Mouse (Mus musculus): ENCODE results near the gene Crtap. TPM values are rescaled to one million over a fixed set of nuclear protein-coding genes. Genes with fewer than 3 reads are reported as not detected.

Crtap gene
- polyA plus RNA-seq, 1 experiment: 98.7 TPM

GRCm38 (mm10) chr9:114387086-114387485 lies 3.4 kb downstream of the Crtap start:
- Histone ChIP-seq H3K27ac (ENCODE audit: insufficient read depth, low read depth, low read length) (no peak overlapping the region), H3K4me1 (ENCODE audit: control insufficient read depth, insufficient read depth, low read length) (peaks cover 6% of the 10 kb centered on the region; the same call in 1 of the 2 replicates), H3K36me3 (ENCODE audit: control insufficient read depth, insufficient read depth, low read length) (no peaks in the 10 kb centered on the region; the same call in 1 of the 2 replicates), H3K4me3 (ENCODE audit: insufficient read depth, low read depth, low read length) (no peak overlapping the region), H3K27me3 (replicated peaks; ENCODE audit: control insufficient read depth, insufficient read depth, low read length) (no peaks in the 10 kb centered on the region)
- 51% methylated on average over 6 of the region's 6 CpGs for WGBS
- no peak for DNase-seq
- TF ChIP-seq CTCF (conservative IDR thresholded peaks at IDR 0.05; ENCODE audit: insufficient read depth, insufficient read length, low read depth, low read length): no peak
- TF ChIP-seq POLR2A (IDR thresholded peaks at IDR 0.05; ENCODE audit: low read depth, low read length): no peak

- Histone ChIP-seq H3K4me1 (ENCODE audit: control insufficient read depth, insufficient read depth, low read length) (peaks cover 6% of the 10 kb centered on the region; the same call in 1 of the 2 replicates), H3K36me3 (ENCODE audit: control insufficient read depth, insufficient read depth, low read length) (no peaks in the 10 kb centered on the region; the same call in 1 of the 2 replicates), H3K27ac (ENCODE audit: insufficient read depth, low read depth, low read length) (peak overlapping the region; percentile 13; the same call in 1 of the 2 replicates), H3K27me3 (replicated peaks; ENCODE audit: control insufficient read depth, insufficient read depth, low read length) (no peaks in the 10 kb centered on the region), H3K4me3 (ENCODE audit: insufficient read depth, low read depth, low read length) (no peak overlapping the region)
- WGBS: 81% methylated on average over 10 of the region's 10 CpGs
- DNase-seq: peak; percentile 81
- TF ChIP-seq POLR2A (IDR thresholded peaks at IDR 0.05; ENCODE audit: low read depth, low read length): no peak
- no peak for TF ChIP-seq CTCF (conservative IDR thresholded peaks at IDR 0.05; ENCODE audit: insufficient read depth, insufficient read length, low read depth, low read length)
These were observed 5.3 kb downstream of the Crtap start for GRCm38 (mm10) chr9:114385160-114385559.

- 94% methylated on average over 24 of the region's 24 CpGs for WGBS
- H3K27me3 ChIP-seq (replicated peaks; ENCODE audit: control insufficient read depth, insufficient read depth, low read length): no peaks in the 10 kb centered on the region
These were observed 5.8 kb downstream of the Crtap start for GRCm38 (mm10) chr9:114384691-114385090.

GRCm38 (mm10) chr9:114382936-114383710 lies 7.4 kb downstream of the Crtap start:
- peak; percentile 75 for DNase-seq
- Histone ChIP-seq H3K27ac (ENCODE audit: insufficient read depth, low read depth, low read length) (peak overlapping the region; percentile 88), H3K27me3 (replicated peaks; ENCODE audit: control insufficient read depth, insufficient read depth, low read length) (no peaks in the 10 kb centered on the region), H3K36me3 (ENCODE audit: control insufficient read depth, insufficient read depth, low read length) (no peaks in the 10 kb centered on the region; the same call in 1 of the 2 replicates), H3K4me1 (ENCODE audit: control insufficient read depth, insufficient read depth, low read length) (peaks cover 6% of the 10 kb centered on the region; the same call in 1 of the 2 replicates), H3K4me3 (ENCODE audit: insufficient read depth, low read depth, low read length) (no peak overlapping the region)
- no peak for TF ChIP-seq POLR2A (IDR thresholded peaks at IDR 0.05; ENCODE audit: low read depth, low read length)
- TF ChIP-seq CTCF (conservative IDR thresholded peaks at IDR 0.05; ENCODE audit: insufficient read depth, insufficient read length, low read depth, low read length): no peak
- 51% methylated on average over 17 of the region's 17 CpGs for WGBS

More at GRCm38 (mm10) chr9:114384691-114385090, 5.8 kb downstream of the Crtap start:
- H3K4me1 ChIP-seq (ENCODE audit: control insufficient read depth, insufficient read depth, low read length): peaks cover 6% of the 10 kb centered on the region; the same call in 1 of the 2 replicates
- TF ChIP-seq POLR2A (IDR thresholded peaks at IDR 0.05; ENCODE audit: low read depth, low read length) (no peak), CTCF (conservative IDR thresholded peaks at IDR 0.05; ENCODE audit: insufficient read depth, insufficient read length, low read depth, low read length) (no peak)
- DNase-seq: no peak
- no peak overlapping the region for H3K4me3 ChIP-seq (ENCODE audit: insufficient read depth, low read depth, low read length)
- H3K27ac ChIP-seq (ENCODE audit: insufficient read depth, low read depth, low read length): no peak overlapping the region
- H3K36me3 ChIP-seq (ENCODE audit: control insufficient read depth, insufficient read depth, low read length): no peaks in the 10 kb centered on the region; the same call in 1 of the 2 replicates

GRCm38 (mm10) chr9:114380881-114381733 lies 9.4 kb downstream of the Crtap start:
- H3K27me3 ChIP-seq (replicated peaks; ENCODE audit: control insufficient read depth, insufficient read depth, low read length): no peaks in the 10 kb centered on the region
- H3K36me3 ChIP-seq (ENCODE audit: control insufficient read depth, insufficient read depth, low read length): no peaks in the 10 kb centered on the region; the same call in 1 of the 2 replicates
- no peak overlapping the region for H3K27ac ChIP-seq (ENCODE audit: insufficient read depth, low read depth, low read length)
- peak; percentile 63 for DNase-seq
- no peak overlapping the region for H3K4me3 ChIP-seq (ENCODE audit: insufficient read depth, low read depth, low read length)
- peaks cover 6% of the 10 kb centered on the region; the same call in 1 of the 2 replicates for H3K4me1 ChIP-seq (ENCODE audit: control insufficient read depth, insufficient read depth, low read length)
- TF ChIP-seq POLR2A (IDR thresholded peaks at IDR 0.05; ENCODE audit: low read depth, low read length): no peak
- 0 out of 2 replicates have a peak, but pooled peaks have one; percentile 23 for TF ChIP-seq CTCF (conservative IDR thresholded peaks at IDR 0.05; ENCODE audit: insufficient read depth, insufficient read length, low read depth, low read length)
- 61% methylated on average over 17 of the region's 17 CpGs for WGBS

GRCm38 (mm10) chr9:114379871-114380270 lies 10.6 kb downstream of the Crtap start:
- Histone ChIP-seq H3K4me1 (ENCODE audit: control insufficient read depth, insufficient read depth, low read length) (peaks cover 6% of the 10 kb centered on the region; the same call in 1 of the 2 replicates), H3K27me3 (replicated peaks; ENCODE audit: control insufficient read depth, insufficient read depth, low read length) (no peaks in the 10 kb centered on the region), H3K4me3 (ENCODE audit: insufficient read depth, low read depth, low read length) (no peak overlapping the region), H3K27ac (ENCODE audit: insufficient read depth, low read depth, low read length) (peak overlapping the region; percentile 13; the same call in 1 of the 2 replicates), H3K36me3 (ENCODE audit: control insufficient read depth, insufficient read depth, low read length) (no peaks in the 10 kb centered on the region; the same call in 1 of the 2 replicates)
- TF ChIP-seq POLR2A (IDR thresholded peaks at IDR 0.05; ENCODE audit: low read depth, low read length) (no peak), CTCF (conservative IDR thresholded peaks at IDR 0.05; ENCODE audit: insufficient read depth, insufficient read length, low read depth, low read length) (no peak)
- WGBS: 64% methylated on average over 12 of the region's 12 CpGs
- peak; percentile 59 for DNase-seq

All from kidney, adult 2 months (tissue).